Mouse (Mus musculus) urinary bladder, postnatal 36 days (tissue): ENCODE data around the gene Prkar2b.

Experiments used
- DNase-seq, 2 experiments: peaks; one replicate each; pipeline ENCODE4 v3.0.0; 2022; ENCODE audit warnings: low spot score in 2 of 2, mixed read lengths in 1 of 2

Gene Prkar2b

DNA sequence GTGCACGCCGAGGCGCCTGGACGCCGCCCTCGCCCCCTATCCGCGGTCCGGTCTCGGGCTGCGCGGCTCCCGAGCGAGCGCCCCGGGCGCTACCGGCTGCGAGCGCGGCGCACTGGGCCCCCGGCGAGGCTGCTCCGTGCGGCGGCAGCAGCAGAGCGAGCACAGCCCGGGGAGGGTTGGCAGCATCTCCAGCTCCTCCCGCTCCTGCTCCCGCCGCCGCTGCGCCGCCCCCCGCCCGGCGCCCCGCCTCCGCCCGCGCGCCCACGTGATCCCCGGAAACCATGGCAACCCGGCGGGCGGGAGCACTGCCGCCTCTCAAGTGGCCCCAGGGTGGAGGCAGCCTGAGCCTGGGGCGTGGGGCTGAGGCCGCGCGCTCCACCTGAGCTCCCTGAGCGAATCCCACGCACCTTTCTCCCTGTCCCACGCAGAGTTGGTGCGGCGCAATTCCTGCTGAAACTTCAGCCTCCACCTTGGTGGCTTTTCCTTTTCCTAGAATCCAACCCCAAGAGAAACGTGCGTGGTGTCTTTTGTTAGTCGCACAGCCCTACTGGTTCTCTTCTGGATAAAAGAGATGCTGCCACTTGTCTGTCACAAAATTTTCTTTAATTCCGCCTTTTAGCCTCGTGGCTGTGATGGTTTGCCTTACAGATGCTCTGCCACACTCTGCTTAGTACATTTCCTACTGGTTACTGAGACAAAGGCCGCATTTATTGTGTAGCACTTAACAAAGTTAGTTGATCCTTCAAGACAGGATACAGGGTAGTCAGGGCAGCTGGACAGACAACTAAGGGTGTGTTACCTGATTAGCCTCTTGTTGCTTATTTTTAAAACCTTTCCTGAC is at the start of gene Prkar2b:
Prkar2b (minus strand) TSS at position 207 of the 841 bp plus-strand sequence.
- DNase-seq: peak; percentile 83 to 90

- peak in 1 of 2 experiments; percentile 62 for DNase-seq
These were observed 48.1 kb upstream of the Prkar2b start for GRCm38 (mm10) chr12:32109201-32109600.

- no peak for DNase-seq
These were observed 43.9 kb upstream of the Prkar2b start for GRCm38 (mm10) chr12:32104955-32105521.

DNA sequence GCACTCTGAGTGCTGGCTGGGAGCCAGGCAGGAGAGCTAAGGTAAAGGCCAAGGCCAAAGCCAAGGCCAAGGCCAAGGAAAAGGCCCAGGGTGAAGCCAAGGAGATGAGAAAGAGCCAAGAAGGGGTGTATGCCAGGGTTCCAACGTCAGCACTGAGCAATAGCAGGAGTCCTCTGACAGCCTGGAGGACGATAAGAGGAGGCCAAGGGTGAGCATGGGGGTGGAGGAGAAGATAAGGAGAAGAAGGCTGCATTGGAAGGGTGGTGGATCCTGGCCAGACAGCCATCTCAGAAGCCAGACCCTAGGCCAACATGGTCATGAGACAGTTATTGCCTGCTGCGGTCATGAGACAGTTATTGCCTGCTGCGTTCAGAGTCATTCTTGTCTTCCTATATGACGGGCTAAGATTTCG is 43.4 kb upstream of the Prkar2b start:
- DNase-seq: peak in 1 of 2 experiments; percentile 68

DNA sequence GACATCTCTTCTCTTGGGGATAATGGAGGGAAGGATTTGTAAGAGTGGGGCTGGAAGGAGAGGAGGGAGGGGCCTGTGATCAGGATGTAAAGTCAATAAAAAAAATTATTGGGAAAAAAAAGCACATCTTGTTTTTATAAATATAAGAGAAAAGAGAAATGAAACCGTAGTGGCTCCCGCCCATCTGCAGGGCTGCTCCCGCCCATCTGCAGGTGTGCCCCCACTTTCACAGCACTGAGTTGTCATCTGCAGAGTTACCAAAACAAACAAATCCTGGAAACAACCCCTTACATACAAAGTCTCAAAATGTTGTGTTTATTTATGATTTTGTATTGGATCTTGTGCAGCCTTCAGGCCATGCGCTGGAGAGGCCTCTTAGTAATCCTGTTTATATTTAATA is 40.2 kb upstream of the Prkar2b start:
- no peak for DNase-seq

DNA sequence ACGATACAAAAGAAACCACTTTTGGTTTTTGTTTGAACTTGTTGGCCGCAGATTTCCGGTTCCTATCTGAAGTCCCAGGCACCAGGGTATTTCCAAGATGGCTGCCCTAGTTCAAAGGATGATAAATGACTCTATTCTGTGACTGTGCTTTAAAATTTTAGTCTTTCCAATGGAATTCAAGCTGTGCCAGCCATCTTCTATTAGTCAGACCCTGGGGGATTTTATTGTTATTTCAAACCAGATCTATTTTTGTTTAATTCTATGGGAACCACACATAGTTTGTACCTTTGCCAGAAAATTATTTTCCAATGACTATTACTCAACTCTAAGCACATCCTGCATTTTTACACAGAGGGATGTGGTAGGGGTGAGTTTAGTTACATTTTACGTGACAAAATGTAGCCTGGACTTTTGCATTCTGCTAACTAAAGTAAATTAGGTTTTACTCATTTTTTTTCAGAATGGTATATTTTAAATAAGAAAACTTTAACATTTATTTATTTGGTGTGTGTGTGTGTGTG is 38.6 kb upstream of the Prkar2b start:
- no peak for DNase-seq

DNA sequence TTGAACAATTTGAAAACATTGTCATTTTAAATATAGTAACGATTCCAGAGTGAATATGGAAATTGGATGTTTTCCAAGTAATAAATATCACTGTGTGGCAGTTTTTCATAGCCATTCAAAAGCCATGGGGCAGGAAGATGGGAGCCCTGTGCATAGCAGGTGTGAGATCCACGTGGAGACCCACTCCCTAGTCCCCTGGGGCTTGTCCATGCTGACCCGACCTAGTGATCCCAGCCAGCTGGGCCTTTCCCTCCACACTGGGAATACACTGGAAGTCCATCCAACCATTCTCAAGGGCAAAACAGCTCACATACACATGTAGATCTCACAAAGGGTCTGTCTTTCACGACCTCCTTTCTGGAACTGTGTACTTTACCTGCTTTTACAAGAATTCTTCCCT is 37.5 kb upstream of the Prkar2b start:
- no peak for DNase-seq

GRCm38 (mm10) chr12:32097107-32097506 is 36.0 kb upstream of the Prkar2b start:
- DNase-seq: no peak

- DNase-seq: no peak
These were observed 34.1 kb upstream of the Prkar2b start for GRCm38 (mm10) chr12:32095164-32095563.

DNA sequence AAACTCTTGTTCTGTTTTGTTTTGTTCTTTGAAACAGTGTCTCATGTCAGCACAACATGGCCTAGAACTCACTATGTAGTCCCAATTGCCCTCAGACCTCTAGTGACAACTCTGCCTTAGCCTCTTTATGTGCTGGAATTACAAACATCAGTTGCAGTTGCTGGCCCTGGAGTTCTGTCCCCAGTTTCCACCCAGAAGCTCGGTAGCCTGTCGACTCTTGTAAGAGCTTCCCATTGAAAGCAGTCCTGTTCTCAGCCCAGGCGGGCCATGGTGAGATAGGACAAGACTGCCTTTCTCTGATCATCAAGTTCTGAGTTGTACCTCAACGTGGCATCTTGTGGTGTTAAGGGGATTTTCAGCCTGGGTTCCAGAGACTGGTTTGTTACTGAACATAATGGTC is 31.4 kb upstream of the Prkar2b start:
- DNase-seq: no peak

- DNase-seq: no peak
These were observed 27.5 kb upstream of the Prkar2b start for GRCm38 (mm10) chr12:32088566-32088965.

DNA sequence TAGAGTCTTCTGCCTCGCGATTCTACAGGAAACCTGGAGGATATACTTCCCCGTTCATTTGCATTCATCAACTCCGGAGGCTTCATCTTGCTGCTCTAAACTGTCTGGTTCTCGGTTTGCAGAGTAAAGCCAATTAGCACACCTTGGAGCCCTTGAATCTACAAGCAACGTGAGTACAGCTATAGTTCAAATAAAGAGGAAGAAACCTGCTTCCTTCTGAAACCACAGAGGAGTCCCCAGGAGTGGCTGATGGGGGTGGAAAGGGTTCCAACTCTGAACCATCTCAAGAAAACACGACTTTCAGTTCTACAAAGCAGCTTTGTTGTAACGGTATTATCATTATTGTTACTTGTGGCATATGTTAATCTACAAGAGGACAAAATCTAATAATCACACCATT is 26.2 kb upstream of the Prkar2b start:
- no peak for DNase-seq

- DNase-seq: no peak
These were observed 25.8 kb upstream of the Prkar2b start for GRCm38 (mm10) chr12:32086874-32087273.

- DNase-seq: no peak
These were observed 24.8 kb upstream of the Prkar2b start for GRCm38 (mm10) chr12:32085856-32086255.

- DNase-seq: no peak
These were observed 24.1 kb upstream of the Prkar2b start for GRCm38 (mm10) chr12:32085189-32085588.

GRCm38 (mm10) chr12:32084601-32085000 is 23.5 kb upstream of the Prkar2b start:
- DNase-seq: no peak

DNA sequence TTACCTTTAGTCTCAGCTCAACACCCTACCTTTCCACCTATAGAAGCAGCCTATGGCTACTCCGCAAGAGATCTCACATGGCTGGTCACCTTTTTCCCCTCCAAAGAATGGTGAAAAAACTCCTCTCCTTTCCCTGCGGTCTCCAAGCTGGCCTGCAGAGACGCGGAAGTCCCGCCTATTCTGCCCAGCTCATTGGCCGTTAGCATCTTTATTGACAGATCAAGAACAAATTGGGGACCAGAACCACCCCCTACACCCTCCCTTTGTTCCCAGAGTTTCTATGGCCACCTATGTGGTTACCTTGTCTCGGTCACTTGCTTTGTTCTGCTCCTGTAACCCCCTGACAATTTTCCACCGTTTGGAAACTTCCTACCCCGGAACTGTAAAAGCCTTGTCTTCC is 19.6 kb upstream of the Prkar2b start:
- no peak for DNase-seq

DNA sequence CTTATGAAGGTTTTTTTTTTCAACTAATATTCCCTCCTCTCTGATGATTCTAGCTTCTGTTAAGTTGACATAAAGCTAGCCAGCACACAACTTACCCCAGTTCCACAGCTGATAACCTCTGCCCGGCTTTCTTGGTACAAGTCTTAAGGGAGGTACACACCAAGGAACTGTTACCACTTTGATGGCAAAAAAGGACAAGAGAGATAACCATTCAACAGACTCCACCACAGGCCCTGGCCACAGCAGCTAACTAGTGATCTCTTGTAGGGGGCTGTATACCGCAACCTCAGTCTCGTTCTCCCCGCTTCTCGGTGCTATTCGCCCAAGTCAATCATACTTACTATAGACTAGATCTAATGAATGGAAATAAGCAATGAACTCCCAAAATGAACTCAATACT is 16.3 kb upstream of the Prkar2b start:
- DNase-seq: no peak

GRCm38 (mm10) chr12:32075831-32076715 is 15.0 kb upstream of the Prkar2b start:
- DNase-seq: no peak

DNA sequence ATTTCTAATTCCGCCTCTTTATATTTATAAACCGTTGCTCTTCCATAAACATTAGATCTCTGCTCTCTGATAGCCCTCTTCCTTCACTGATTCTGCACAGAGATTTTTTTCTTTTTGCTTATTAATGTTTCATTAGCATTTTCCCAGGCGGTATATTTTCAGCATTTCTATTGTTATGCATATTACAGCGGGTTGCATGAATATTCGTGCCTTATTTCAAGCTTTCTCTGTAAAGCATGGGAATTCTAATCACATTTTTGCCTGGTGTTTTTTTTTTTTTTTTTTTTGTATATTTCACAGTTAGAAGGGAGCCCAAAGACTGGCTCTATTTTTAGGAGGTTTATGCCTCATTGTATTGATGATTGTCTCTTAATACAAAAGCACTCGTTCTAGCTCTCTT is 13.2 kb upstream of the Prkar2b start:
- DNase-seq: no peak

- DNase-seq: no peak
These were observed 4.9 kb upstream of the Prkar2b start for GRCm38 (mm10) chr12:32066004-32066403.
